Mouse (Mus musculus): ENCODE results near the gene Ambra1.

DNA sequence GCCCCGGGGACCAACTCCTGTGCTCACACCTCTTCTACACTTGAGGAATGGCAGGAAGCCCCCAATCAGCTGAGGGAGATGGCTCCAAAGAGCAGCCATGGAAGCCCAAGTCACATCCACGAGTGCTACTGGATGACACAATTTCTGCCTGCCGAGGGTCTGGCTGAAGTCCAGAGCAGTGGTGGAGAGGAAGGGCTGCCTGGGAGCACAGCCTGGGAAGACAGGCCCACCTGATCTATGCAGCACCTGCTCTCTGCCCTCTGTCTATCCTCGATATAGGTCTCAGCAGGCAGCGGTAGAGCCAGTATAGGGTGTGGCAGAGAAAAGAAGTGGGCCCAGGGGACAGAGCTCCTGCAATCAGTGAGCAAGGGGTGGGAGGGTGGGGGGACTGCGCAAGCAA is 216.9 kb downstream of the Ambra1 start:
- no peak for TF ChIP-seq POLR2A (IDR thresholded peaks at IDR 0.05; ENCODE audit: control insufficient read depth, low read depth, low read length)
- no peak for TF ChIP-seq CTCF (IDR thresholded peaks at IDR 0.05; ENCODE audit: control insufficient read depth, insufficient read depth, insufficient replicate concordance, low read depth, low read length)
